Mouse (Mus musculus): ENCODE data around the gene Pou5f2. TPM values are rescaled to one million over a fixed set of nuclear protein-coding genes. Genes with fewer than 3 reads are reported as not detected.
A peak's percentile ranks its signal among the peaks of the same experiment; 100 is the strongest.

The Pou5f2 gene
- total and polyA plus RNA-seq, 3 experiments, result 0.10 to 0.35 TPM; not detected in 1

DNA sequence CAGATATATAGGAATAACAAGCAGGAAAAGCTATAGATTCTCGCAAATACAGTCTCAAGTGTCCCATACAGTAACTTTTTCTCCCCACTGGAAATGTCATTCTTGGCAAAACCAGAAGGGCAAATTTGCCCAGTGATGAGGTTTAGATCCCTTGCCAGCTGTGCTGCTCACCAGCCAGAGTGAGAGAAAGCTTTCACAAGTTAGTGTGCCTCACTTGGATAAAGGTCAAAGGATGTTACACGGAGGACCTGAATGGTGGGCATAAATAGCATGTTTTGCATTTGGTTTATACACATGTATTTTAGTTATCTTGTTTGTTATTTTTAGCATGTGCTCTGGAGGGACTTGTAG is 41.9 kb upstream of the Pou5f2 start:
- H3K9me3 ChIP-seq (replicated peaks; ENCODE audit: insufficient read depth, low read length), result no peaks in the 10 kb centered on the region
- H3K9ac ChIP-seq (ENCODE audit: control insufficient read depth, low read depth, low read length, poor library complexity, severe bottlenecking), result no peak overlapping the region
- H3K27ac ChIP-seq (ENCODE audit: control insufficient read depth, low read depth, low read length), result no peak overlapping the region
- TF ChIP-seq MAFK (IDR thresholded peaks at IDR 0.05; ENCODE audit: borderline replicate concordance, low read depth, low read length), result no peak
- peak; percentile 28; the same call in 1 of the 2 replicates for TF ChIP-seq MAX (IDR thresholded peaks at IDR 0.05; ENCODE audit: low read length)
- peaks cover 0 to 2% of the 10 kb centered on the region in 2 experiments; a peak in 1 of 4 replicates for H3K36me3 ChIP-seq (ENCODE audit: control insufficient read depth in 1 of 2, insufficient read depth in 2 of 2, low read length in 2 of 2)
- H3K4me1 ChIP-seq (ENCODE audit: control insufficient read depth in 1 of 2, insufficient read depth in 2 of 2, low read length in 2 of 2), result no peaks in the 10 kb centered on the region
- no peaks in the 10 kb centered on the region for H3K27me3 ChIP-seq (ENCODE audit: control insufficient read depth in 1 of 2, insufficient read depth in 2 of 2, low read length in 2 of 2)
- no peak for DNase-seq (ENCODE audit: low read depth, low spot score)
- no peak overlapping the region for H3K4me3 ChIP-seq (ENCODE audit: control insufficient read depth in 1 of 2, insufficient read depth in 1 of 2, low read depth in 2 of 2, low read length in 2 of 2)
- H3K79me2 ChIP-seq (ENCODE audit: control insufficient read depth, insufficient read depth, low read length, poor library complexity), result no peaks in the 10 kb centered on the region

GRCm38 (mm10) chr13:77991189-77991886 is 33.4 kb upstream of the Pou5f2 start:
- H3K27me3 ChIP-seq (ENCODE audit: control insufficient read depth in 1 of 2, insufficient read depth in 2 of 2, low read length in 2 of 2), result no peaks in the 10 kb centered on the region
- no peak for TF ChIP-seq ZNF384 (IDR thresholded peaks at IDR 0.05; ENCODE audit: low read depth, low read length)
- no peak for TF ChIP-seq GABPA (IDR thresholded peaks at IDR 0.05; ENCODE audit: low read depth, low read length)
- 0 out of 6 replicates have a peak, but pooled peaks of 1 of the 3 experiments have one; percentile 3 for TF ChIP-seq CTCF (IDR thresholded peaks at IDR 0.05 in 2 of 3, conservative IDR thresholded peaks at IDR 0.05 in 1 of 3; ENCODE audit: control insufficient read depth in 1 of 3, insufficient read depth in 1 of 3, low read depth in 2 of 3, low read length in 3 of 3, poor library complexity in 1 of 3, severe bottlenecking in 1 of 3)
- no peak for TF ChIP-seq ETS1 (IDR thresholded peaks at IDR 0.05; ENCODE audit: low read depth, low read length)
- no peak for TF ChIP-seq TAL1 (IDR thresholded peaks at IDR 0.05; ENCODE audit: low read length)
- no peak for TF ChIP-seq UBTF (IDR thresholded peaks at IDR 0.05; ENCODE audit: borderline replicate concordance, insufficient read depth, low read depth, low read length)
- TF ChIP-seq ZKSCAN1 (IDR thresholded peaks at IDR 0.05; ENCODE audit: low read depth, low read length), result no peak
- peak; percentile 24; the same call in 1 of the 2 replicates for TF ChIP-seq BHLHE40 (IDR thresholded peaks at IDR 0.05; ENCODE audit: borderline replicate concordance, low read depth, low read length)
- TF ChIP-seq RAD21 (IDR thresholded peaks at IDR 0.05; ENCODE audit: low read depth, low read length), result peak; percentile 9
- TF ChIP-seq CHD2 (IDR thresholded peaks at IDR 0.05; ENCODE audit: low read length), result no peak
- TF ChIP-seq MXI1 (IDR thresholded peaks at IDR 0.05; ENCODE audit: low read depth, low read length), result no peak
- no peak for TF ChIP-seq JUND (IDR thresholded peaks at IDR 0.05; ENCODE audit: low read depth, low read length)
- no peak for TF ChIP-seq CHD1 (IDR thresholded peaks at IDR 0.05; ENCODE audit: low read depth, low read length)
- peak; percentile 37 for DNase-seq (ENCODE audit: low read depth, low spot score)
- H3K9ac ChIP-seq (ENCODE audit: control insufficient read depth, low read depth, low read length, poor library complexity, severe bottlenecking), result no peak overlapping the region
- H3K27ac ChIP-seq (ENCODE audit: control insufficient read depth, low read depth, low read length), result no peak overlapping the region
- no peaks in the 10 kb centered on the region for H3K9me3 ChIP-seq (replicated peaks; ENCODE audit: insufficient read depth, low read length)
- peaks cover 0 to 3% of the 10 kb centered on the region in 2 experiments; a peak in 1 of 4 replicates for H3K4me1 ChIP-seq (ENCODE audit: control insufficient read depth in 1 of 2, insufficient read depth in 2 of 2, low read length in 2 of 2)
- H3K4me3 ChIP-seq (ENCODE audit: control insufficient read depth in 1 of 2, insufficient read depth in 1 of 2, low read depth in 2 of 2, low read length in 2 of 2), result no peak overlapping the region
- no peaks in the 10 kb centered on the region for H3K36me3 ChIP-seq (ENCODE audit: control insufficient read depth in 1 of 2, insufficient read depth in 2 of 2, low read length in 2 of 2)
- no peaks in the 10 kb centered on the region for H3K79me2 ChIP-seq (ENCODE audit: control insufficient read depth, insufficient read depth, low read length, poor library complexity)

All from MEL (cell line).